28 mouse cellular contexts compared by ENCODE assay signal in genomic region chr9:123539093-123539492, GRCm38 (mm10). TPM values are rescaled to one million over a fixed set of nuclear protein-coding genes. Genes with fewer than 3 reads are reported as not detected.
DNase-seq lines count a peak whose midpoint lies in the region; ATAC-seq and TF ChIP-seq lines count a peak whose summit lies in the region.
"Had no signal": no experiment of that assay in that cellular context is flagged by ENCODE, and none has a peak within 500 bp of the region (broad histone marks: within the 10 kb centered on the region; RNA-seq: fewer than 3 reads in every experiment).

No protein-coding gene starts in this region.

- no peak for TF ChIP-seq CTCF in kidney, adult 2 months (conservative IDR thresholded peaks at IDR 0.05; ENCODE audit: insufficient read depth, insufficient read length, low read depth, low read length)
- TF ChIP-seq CTCF in layer of hippocampus, adult 2 months (conservative IDR thresholded peaks at IDR 0.05), result no peak

- peaks cover 24% of the 10 kb centered on the region for H3K4me1 ChIP-seq in kidney, adult 2 months (ENCODE audit: control insufficient read depth, insufficient read depth, low read length)
- peaks cover 14% of the 10 kb centered on the region for H3K4me1 ChIP-seq in brown adipose tissue, adult 24 weeks (ENCODE audit: control insufficient read depth, insufficient read depth, insufficient read length, low read length)
- H3K4me1 ChIP-seq in limb, embryonic 10.5 days, result peaks cover 6% of the 10 kb centered on the region; the same call in 1 of the 2 replicates
- 0 out of 2 replicates have a peak, but pooled peaks cover 4% of the 10 kb centered on the region for H3K4me1 ChIP-seq in midbrain, embryonic 15.5 days
- H3K4me1 ChIP-seq: limb, embryonic 13.5 days had no signal

- H3K27ac ChIP-seq in kidney, adult 2 months (ENCODE audit: insufficient read depth, low read depth, low read length), result peak overlapping the region; percentile 74
- H3K27ac ChIP-seq in layer of hippocampus, adult 2 months, result peak overlapping the region; percentile 44; the same call in 1 of the 2 replicates
- peak overlapping the region; percentile 16; the same call in 1 of the 2 replicates for H3K27ac ChIP-seq in brown adipose tissue, adult 24 weeks (replicated peaks; ENCODE audit: low read depth, low read length)
- no peak overlapping the region for H3K27ac ChIP-seq in limb, embryonic 10.5 days
- no peak overlapping the region for H3K27ac ChIP-seq in midbrain, embryonic 15.5 days
- H3K27ac ChIP-seq: hindbrain, embryonic 13.5 days; limb, embryonic 13.5 days; liver, embryonic 13.5 days; macrophage; midbrain, embryonic 13.5 days had no signal

- WGBS in kidney, adult 2 months, result 19% methylated on average over 1 of the region's 1 CpGs
- 71% methylated on average over 1 of the region's 1 CpGs for WGBS in limb, embryonic 10.5 days
- WGBS in midbrain, embryonic 15.5 days, result 46% methylated on average over 1 of the region's 1 CpGs

- no peak overlapping the region for H3K9ac ChIP-seq in midbrain, embryonic 15.5 days
- H3K9ac ChIP-seq: forebrain, postnatal 0 days; hindbrain, embryonic 13.5 days; limb, embryonic 13.5 days; liver, embryonic 13.5 days; midbrain, embryonic 13.5 days had no signal

- no peaks in the 10 kb centered on the region for H3K27me3 ChIP-seq in kidney, adult 2 months (replicated peaks; ENCODE audit: control insufficient read depth, insufficient read depth, low read length)
- no peaks in the 10 kb centered on the region for H3K27me3 ChIP-seq in limb, embryonic 10.5 days (ENCODE audit: low read depth, poor library complexity, severe bottlenecking)
- H3K27me3 ChIP-seq in midbrain, embryonic 15.5 days (replicated peaks), result no peaks in the 10 kb centered on the region
- H3K27me3 ChIP-seq: hindbrain, embryonic 13.5 days; limb, embryonic 13.5 days; liver, embryonic 13.5 days; midbrain, embryonic 13.5 days had no signal

- H3K36me3 ChIP-seq in kidney, adult 2 months (ENCODE audit: control insufficient read depth, insufficient read depth, low read length), result no peaks in the 10 kb centered on the region
- peaks cover 8% of the 10 kb centered on the region; the same call in 1 of the 2 replicates for H3K36me3 ChIP-seq in limb, embryonic 10.5 days
- no peaks in the 10 kb centered on the region; the same call in 1 of the 2 replicates for H3K36me3 ChIP-seq in midbrain, embryonic 15.5 days (replicated peaks)
- H3K36me3 ChIP-seq: liver, embryonic 13.5 days had no signal

- ATAC-seq in midbrain, embryonic 15.5 days (replicated peaks), result no peak
- ATAC-seq: forebrain, postnatal 0 days; intestine, postnatal 0 days; lung, postnatal 0 days; midbrain, embryonic 13.5 days had no signal

- H3K4me3 ChIP-seq in kidney, adult 2 months (ENCODE audit: insufficient read depth, low read depth, low read length), result no peak overlapping the region
- H3K4me3 ChIP-seq in layer of hippocampus, adult 2 months, result no peak overlapping the region
- no peak overlapping the region for H3K4me3 ChIP-seq in brown adipose tissue, adult 24 weeks (ENCODE audit: insufficient read depth, low read depth, low read length)
- no peak overlapping the region for H3K4me3 ChIP-seq in limb, embryonic 10.5 days
- no peak overlapping the region for H3K4me3 ChIP-seq in midbrain, embryonic 15.5 days
- H3K4me3 ChIP-seq: erythroblast, embryonic 14.5 days; hindbrain, embryonic 13.5 days; limb, embryonic 13.5 days; liver, embryonic 13.5 days; midbrain, embryonic 13.5 days had no signal

- no peak for TF ChIP-seq POLR2A in kidney, adult 2 months (IDR thresholded peaks at IDR 0.05; ENCODE audit: low read depth, low read length)

- H3K4me2 ChIP-seq in midbrain, embryonic 15.5 days, result no peak overlapping the region
- H3K4me2 ChIP-seq: heart, embryonic 11.5 days; hindbrain, embryonic 13.5 days; limb, embryonic 13.5 days; liver, embryonic 13.5 days; midbrain, embryonic 13.5 days had no signal

- no peaks in the 10 kb centered on the region for H3K9me3 ChIP-seq in limb, embryonic 10.5 days (replicated peaks)
- no peaks in the 10 kb centered on the region for H3K9me3 ChIP-seq in midbrain, embryonic 15.5 days
- H3K9me3 ChIP-seq: hindbrain, embryonic 13.5 days; limb, embryonic 13.5 days; liver, embryonic 13.5 days; midbrain, embryonic 13.5 days had no signal

- no peak for DNase-seq in kidney, adult 2 months
- no peak for DNase-seq in kidney, postnatal 14 days
- no peak for DNase-seq in layer of hippocampus, adult 2 months (ENCODE audit: low spot score in 2 of 2)
- no peak for DNase-seq in layer of hippocampus, adult 18-20 months (ENCODE audit: low spot score in 2 of 2)
- no peak for DNase-seq in limb, embryonic 10.5 days (ENCODE audit: low spot score)
- DNase-seq in spleen, postnatal 4 days (ENCODE audit: low spot score in 2 of 2), result no peak
- DNase-seq: adrenal gland, postnatal 10 days; cerebellum, adult 18-20 months; cerebellum, postnatal 10 days; forebrain, postnatal 0 days; gastrocnemius, postnatal 10 days; heart, adult 18-20 months; heart, postnatal 36 days; liver, embryonic 13.5 days; lung, adult 18-20 months; retina, postnatal 1 day; right cerebral cortex, postnatal 14 days; thymus, postnatal 14 days had no signal

RNA-seq across cellular contexts. Expression of gene Sacm1l, which starts 9.5 kb away (rescaled TPM):
- 13.8 and 20.0 TPM in 2 replicates for polyA plus RNA-seq in kidney, adult 2 months (2012; rRNA removed)
- total RNA-seq in layer of hippocampus, adult 2 months (2021), result 10 to 100 TPM; 53.7 to 56.8 TPM
- 10 to 100 TPM; 61.8 to 62.3 TPM for total RNA-seq in layer of hippocampus, adult 18-20 months (2021)
- 67.2 and 80.7 TPM in 2 replicates for polyA plus RNA-seq in brown adipose tissue, adult 24 weeks (2012; ENCODE audit: insufficient read depth, insufficient read length, missing spikeins)
- polyA plus RNA-seq in limb, embryonic 10.5 days (2016; fragmentation: Nextera tagmentation; extraction: Ambion mirVana), result 39.9 and 45.3 TPM in 2 replicates
- 49.0 and 50.9 TPM in 2 replicates for polyA plus RNA-seq in midbrain, embryonic 15.5 days (2015; fragmentation: Nextera tagmentation; extraction: Ambion mirVana)

Comparison
In these comparisons a context has a peak if more than half of its experiments do, and no peak if none do; other contexts are left out.
1. H3K27ac ChIP-seq: peak in kidney, adult 2 months (single experiment), layer of hippocampus, adult 2 months (single experiment) and brown adipose tissue, adult 24 weeks (single experiment); none in limb, embryonic 10.5 days (single experiment) and midbrain, embryonic 15.5 days (single experiment).